Mouse (Mus musculus) mouse embryonic stem cell (cell line): Measurements from ENCODE around the gene Adgrf2.

Experiments
- in situ Hi-C, 2 experiments: fragments of 300-500 bp; cut with MboI; formaldehyde crosslinking; loops; 1 replicate in 1 of 2; 3 replicates in 1 of 2; pipeline ENCODE4 v1.14.3; 2019 to 2020; ENCODE audit warnings: low sequenced_read_pairs in 2 of 2, low pct_unique_long_range_greater_than_20kb in 1 of 2, mixed read lengths in 1 of 2; ENCODE audit not compliant: unreplicated experiment in 1 of 2

Adgrf2 gene

GRCm38 (mm10) chr17:42741801-42742217, at the start of gene Adgrf2:
Gene Adgrf2 (minus strand): TSS chr17:42742179.
- in situ Hi-C loops: no loop called here

GRCm38 (mm10) chr17:42790787-42791186, 48.8 kb upstream of the Adgrf2 start:
- in situ Hi-C loops: no loop called here

GRCm38 (mm10) chr17:42789723-42790122, 47.7 kb upstream of the Adgrf2 start:
- in situ Hi-C loops: no loop called here

GRCm38 (mm10) chr17:42788686-42789453, 46.9 kb upstream of the Adgrf2 start:
- in situ Hi-C loops: no loop called here

GRCm38 (mm10) chr17:42782156-42782757, 40.3 kb upstream of the Adgrf2 start:
- in situ Hi-C loops: no loop called here

GRCm38 (mm10) chr17:42753791-42754190, 11.8 kb upstream of the Adgrf2 start:
- in situ Hi-C loops: no loop called here

- in situ Hi-C loops: no loop called here
Observed at GRCm38 (mm10) chr17:42752173-42752572, 10.2 kb upstream of the Adgrf2 start.

- in situ Hi-C loops: no loop called here
Observed at GRCm38 (mm10) chr17:42745657-42746420, 3.9 kb upstream of the Adgrf2 start.

- in situ Hi-C loops: no loop called here
Observed at GRCm38 (mm10) chr17:42742823-42743222, 844 bp upstream of the Adgrf2 start.

GRCm38 (mm10) chr17:42738794-42739193, 3.2 kb downstream of the Adgrf2 start:
- in situ Hi-C loops: no loop called here

GRCm38 (mm10) chr17:42717161-42717560, 24.8 kb downstream of the Adgrf2 start:
- in situ Hi-C loops: no loop called here

GRCm38 (mm10) chr17:42714991-42715390, 27.0 kb downstream of the Adgrf2 start:
- in situ Hi-C loops: no loop called here

GRCm38 (mm10) chr17:42710717-42711116, 31.3 kb downstream of the Adgrf2 start:
- in situ Hi-C loops: no loop called here

GRCm38 (mm10) chr17:42705611-42706010, 36.4 kb downstream of the Adgrf2 start:
- in situ Hi-C loops: no loop called here

- in situ Hi-C loops: no loop called here
Observed at GRCm38 (mm10) chr17:42702198-42702597, 39.8 kb downstream of the Adgrf2 start.

- in situ Hi-C loops: no loop called here
Observed at GRCm38 (mm10) chr17:42694730-42695129, 47.2 kb downstream of the Adgrf2 start.

- in situ Hi-C loops: no loop called here
Observed at GRCm38 (mm10) chr17:42692136-42692535, 49.8 kb downstream of the Adgrf2 start, which contains the start of gene Adgrf4. Gene Adgrf4 (minus strand): TSS chr17:42692284.

- in situ Hi-C loops: no loop called here
Observed at GRCm38 (mm10) chr17:42690531-42690930, 51.4 kb downstream of the Adgrf2 start.
